9 mouse cellular contexts compared by ENCODE assay signal in genomic region chr8:122321455-122321921, GRCm38 (mm10). TPM values are rescaled to one million over a fixed set of nuclear protein-coding genes. Genes with fewer than 3 reads are reported as not detected.
DNase-seq lines count a peak whose midpoint lies in the region; ATAC-seq and TF ChIP-seq lines count a peak whose summit lies in the region.
"Had no signal": no experiment of that assay in that cellular context is flagged by ENCODE, and none has a peak within 500 bp of the region (broad histone marks: within the 10 kb centered on the region; RNA-seq: fewer than 3 reads in every experiment).

No protein-coding gene starts in this region.

- H3K9me3 ChIP-seq in hindbrain, embryonic 10.5 days, result no peaks in the 10 kb centered on the region
- no peaks in the 10 kb centered on the region for H3K9me3 ChIP-seq in hindbrain, embryonic 11.5 days (ENCODE audit: control insufficient read depth, low read length)
- H3K9me3 ChIP-seq in hindbrain, embryonic 14.5 days (ENCODE audit: control insufficient read depth, low read length), result no peaks in the 10 kb centered on the region
- H3K9me3 ChIP-seq in midbrain, postnatal 0 days (ENCODE audit: low read length), result no peaks in the 10 kb centered on the region

- no peak for DNase-seq in hindbrain, embryonic 10.5 days (ENCODE audit: low spot score)
- DNase-seq in hindbrain, embryonic 11.5 days (ENCODE audit: low spot score), result no peak
- DNase-seq in MN1 (ENCODE audit: low spot score), result peak; percentile 53
- DNase-seq in hindbrain, embryonic 14.5 days (ENCODE audit: low spot score), result no peak
- no peak for DNase-seq in midbrain, postnatal 0 days (ENCODE audit: low spot score)
- DNase-seq in gastrocnemius, postnatal 4 days (ENCODE audit: low spot score in 2 of 2), result no peak
- no peak for DNase-seq in ovary, postnatal 14 days (ENCODE audit: low spot score)

- WGBS in hindbrain, embryonic 10.5 days, result 66% methylated on average over 10 of the region's 10 CpGs
- WGBS in hindbrain, embryonic 11.5 days, result 70% methylated on average over 10 of the region's 10 CpGs
- 66% methylated on average over 9 of the region's 10 CpGs for WGBS in hindbrain, embryonic 14.5 days
- WGBS in midbrain, postnatal 0 days, result 63% methylated on average over 10 of the region's 10 CpGs

- no peak overlapping the region for H3K9ac ChIP-seq in hindbrain, embryonic 11.5 days (ENCODE audit: low read depth, low read length)
- H3K9ac ChIP-seq in hindbrain, embryonic 14.5 days, result no peak overlapping the region
- H3K9ac ChIP-seq in midbrain, postnatal 0 days (replicated peaks; ENCODE audit: low read length, poor library complexity, severe bottlenecking), result 0 out of 2 replicates have a peak overlapping the region, but pooled peaks have one; percentile 24

- ATAC-seq in hindbrain, embryonic 11.5 days (ENCODE audit: low FRiP score), result no peak
- ATAC-seq in hindbrain, embryonic 14.5 days (ENCODE audit: low FRiP score), result no peak
- ATAC-seq in midbrain, postnatal 0 days (ENCODE audit: low FRiP score), result no peak
- no peak for ATAC-seq in activated CD4-positive, CD25-positive, alpha-beta regulatory T cell, adult 4 months

- H3K27ac ChIP-seq in hindbrain, embryonic 10.5 days, result peak overlapping the region; percentile 54
- H3K27ac ChIP-seq in hindbrain, embryonic 11.5 days (ENCODE audit: low read depth, low read length), result no peak overlapping the region
- 0 out of 2 replicates have a peak overlapping the region, but pooled peaks have one; percentile 41 for H3K27ac ChIP-seq in hindbrain, embryonic 14.5 days
- H3K27ac ChIP-seq in midbrain, postnatal 0 days (ENCODE audit: low read depth, low read length), result no peak overlapping the region

- H3K4me3 ChIP-seq in hindbrain, embryonic 10.5 days, result no peak overlapping the region
- H3K4me3 ChIP-seq in hindbrain, embryonic 11.5 days (ENCODE audit: low read depth, low read length), result no peak overlapping the region
- no peak overlapping the region for H3K4me3 ChIP-seq in hindbrain, embryonic 14.5 days (replicated peaks; ENCODE audit: low read length)
- H3K4me3 ChIP-seq in midbrain, postnatal 0 days (ENCODE audit: low read depth, low read length), result no peak overlapping the region

- H3K27me3 ChIP-seq in hindbrain, embryonic 10.5 days (ENCODE audit: insufficient read depth, poor library complexity, severe bottlenecking), result peaks cover 44% of the 10 kb centered on the region
- H3K27me3 ChIP-seq in hindbrain, embryonic 11.5 days (ENCODE audit: control insufficient read depth, insufficient read depth, low read length), result no peaks in the 10 kb centered on the region; the same call in 1 of the 2 replicates
- no peaks in the 10 kb centered on the region for H3K27me3 ChIP-seq in hindbrain, embryonic 14.5 days (ENCODE audit: control insufficient read depth, insufficient read depth, low read length)
- H3K27me3 ChIP-seq in midbrain, postnatal 0 days (ENCODE audit: insufficient read depth, low read length), result no peaks in the 10 kb centered on the region

- TF ChIP-seq CTCF in midbrain, postnatal 0 days (IDR thresholded peaks at IDR 0.05), result no peak

- no peaks in the 10 kb centered on the region for H3K36me3 ChIP-seq in hindbrain, embryonic 10.5 days
- H3K36me3 ChIP-seq in hindbrain, embryonic 11.5 days (ENCODE audit: control insufficient read depth, insufficient read depth, low read length), result no peaks in the 10 kb centered on the region
- no peaks in the 10 kb centered on the region for H3K36me3 ChIP-seq in hindbrain, embryonic 14.5 days (replicated peaks; ENCODE audit: control insufficient read depth, insufficient read depth)
- no peaks in the 10 kb centered on the region for H3K36me3 ChIP-seq in midbrain, postnatal 0 days (ENCODE audit: insufficient read depth, low read length)

- no peak overlapping the region for H3K4me2 ChIP-seq in hindbrain, embryonic 11.5 days (replicated peaks; ENCODE audit: low read depth, low read length)
- no peak overlapping the region for H3K4me2 ChIP-seq in hindbrain, embryonic 14.5 days (replicated peaks)
- H3K4me2 ChIP-seq in midbrain, postnatal 0 days (ENCODE audit: low read depth, low read length, poor library complexity, severe bottlenecking), result no peak overlapping the region

- peaks cover 98% of the 10 kb centered on the region for H3K4me1 ChIP-seq in hindbrain, embryonic 10.5 days (replicated peaks)
- 0 out of 2 replicates have a peak, but pooled peaks cover 4% of the 10 kb centered on the region for H3K4me1 ChIP-seq in hindbrain, embryonic 11.5 days (replicated peaks; ENCODE audit: control insufficient read depth, insufficient read depth, low read length)
- peaks cover 23% of the 10 kb centered on the region for H3K4me1 ChIP-seq in hindbrain, embryonic 14.5 days (replicated peaks; ENCODE audit: control insufficient read depth, insufficient read depth, low read length)
- peaks cover 7% of the 10 kb centered on the region; the same call in 1 of the 2 replicates for H3K4me1 ChIP-seq in midbrain, postnatal 0 days (ENCODE audit: insufficient read depth, low read length)

RNA-seq across cellular contexts. Expression of gene Trhr2, which starts 39.1 kb away (rescaled TPM):
- polyA plus RNA-seq in hindbrain, embryonic 10.5 days (2016; fragmentation: Nextera tagmentation; extraction: Ambion mirVana), result not detected in 2 replicates
- 0.11 and 0.25 TPM in 2 replicates for polyA plus RNA-seq in hindbrain, embryonic 11.5 days (2014; fragmentation: Nextera tagmentation; extraction: Ambion mirVana)
- polyA plus RNA-seq in hindbrain, embryonic 14.5 days (2014; fragmentation: Nextera tagmentation; extraction: Ambion mirVana), result 0.21 TPM in 1 of 2 replicates, not detected in the other
- 0.93 and 3.5 TPM in 2 replicates for total RNA-seq in midbrain, postnatal 0 days (2014; rRNA removed)
- polyA plus RNA-seq in midbrain, postnatal 0 days (2015; fragmentation: Nextera tagmentation; extraction: Ambion mirVana), result 0.15 and 0.37 TPM in 2 replicates
- not detected for polyA plus RNA-seq in activated CD4-positive, CD25-positive, alpha-beta regulatory T cell, adult 4 months (2017; shearing (Covaris generic))
- not detected for total RNA-seq in gastrocnemius, postnatal 4 days (2021)
- polyA plus RNA-seq: kidney, embryonic 14.5 days had no signal

RNA-seq across cellular contexts. Expression of gene Zfpm1, which starts 39.5 kb away (rescaled TPM):
- polyA plus RNA-seq in hindbrain, embryonic 10.5 days (2016; fragmentation: Nextera tagmentation; extraction: Ambion mirVana), result 1.6 and 2.4 TPM in 2 replicates
- 1.6 and 1.9 TPM in 2 replicates for polyA plus RNA-seq in hindbrain, embryonic 11.5 days (2014; fragmentation: Nextera tagmentation; extraction: Ambion mirVana)
- 1.8 and 2.0 TPM in 2 replicates for polyA plus RNA-seq in hindbrain, embryonic 14.5 days (2014; fragmentation: Nextera tagmentation; extraction: Ambion mirVana)
- total RNA-seq in midbrain, postnatal 0 days (2014; rRNA removed), result 19.6 and 28.6 TPM in 2 replicates
- 1.2 TPM in 2 replicates for polyA plus RNA-seq in midbrain, postnatal 0 days (2015; fragmentation: Nextera tagmentation; extraction: Ambion mirVana)
- 1 to 10 TPM; 1.7 to 2.2 TPM for polyA plus RNA-seq in activated CD4-positive, CD25-positive, alpha-beta regulatory T cell, adult 4 months (2017; shearing (Covaris generic))
- 10 to 100 TPM; 10.6 to 13.6 TPM for total RNA-seq in gastrocnemius, postnatal 4 days (2021)

RNA-seq across cellular contexts. Expression of gene Zc3h18, which starts 54.9 kb away (rescaled TPM):
- 67.6 and 75.0 TPM in 2 replicates for polyA plus RNA-seq in hindbrain, embryonic 10.5 days (2016; fragmentation: Nextera tagmentation; extraction: Ambion mirVana)
- 38.4 and 38.6 TPM in 2 replicates for polyA plus RNA-seq in hindbrain, embryonic 11.5 days (2014; fragmentation: Nextera tagmentation; extraction: Ambion mirVana)
- polyA plus RNA-seq in hindbrain, embryonic 14.5 days (2014; fragmentation: Nextera tagmentation; extraction: Ambion mirVana), result 22.9 and 23.4 TPM in 2 replicates
- total RNA-seq in midbrain, postnatal 0 days (2014; rRNA removed), result 29.4 and 41.3 TPM in 2 replicates
- polyA plus RNA-seq in midbrain, postnatal 0 days (2015; fragmentation: Nextera tagmentation; extraction: Ambion mirVana), result 23.4 and 25.0 TPM in 2 replicates
- polyA plus RNA-seq in activated CD4-positive, CD25-positive, alpha-beta regulatory T cell, adult 4 months (2017; shearing (Covaris generic)), result 10 to 100 TPM; 10.9 to 18.2 TPM
- total RNA-seq in gastrocnemius, postnatal 4 days (2021), result 10 to 100 TPM; 37.2 to 42.8 TPM

Comparison
In these comparisons a context has a peak if more than half of its experiments do, and no peak if none do; other contexts are left out.
1. H3K27ac ChIP-seq: peak in hindbrain, embryonic 10.5 days (single experiment) and hindbrain, embryonic 14.5 days (single experiment); none in hindbrain, embryonic 11.5 days (single experiment) and midbrain, postnatal 0 days (single experiment).